ENCODE assay signal across 8 mouse cellular contexts in genomic region chr5:97055511-97056068, GRCm38 (mm10). TPM values are rescaled to one million over a fixed set of nuclear protein-coding genes. Genes with fewer than 3 reads are reported as not detected.
DNase-seq lines count a peak whose midpoint lies in the region; ATAC-seq and TF ChIP-seq lines count a peak whose summit lies in the region.

No protein-coding gene starts in this region.

- no peak overlapping the region for H3K4me3 ChIP-seq in left cerebral cortex, adult 2 months
- H3K4me3 ChIP-seq in G1E (ENCODE audit: low read depth, low read length) = no peak overlapping the region

- H3K9me3 ChIP-seq in G1E (replicated peaks) = no peaks in the 10 kb centered on the region

- H3K4me1 ChIP-seq in G1E (ENCODE audit: insufficient read depth, low read depth, low read length) = peaks cover 56% of the 10 kb centered on the region

- H3K36me3 ChIP-seq in G1E (replicated peaks) = peaks cover 85% of the 10 kb centered on the region

- H3K27ac ChIP-seq in left cerebral cortex, adult 2 months = no peak overlapping the region

- DNase-seq in cerebellum, adult 8-10 months = peak; percentile 30
- DNase-seq in left cerebral cortex, adult 2 months (ENCODE audit: extremely low spot score in 1 of 2, low spot score in 2 of 2) = peak in 1 of 2 experiments; percentile 33
- no peak for DNase-seq in left cerebral cortex, postnatal 4 days
- DNase-seq in G1E (ENCODE audit: low spot score) = peak; percentile 26
- DNase-seq in layer of hippocampus, adult 9-10 months (ENCODE audit: low spot score) = peak; percentile 69
- peak; percentile 72 for DNase-seq in retina, postnatal 1 day

- ATAC-seq in cerebellum, adult (ENCODE audit: insufficient number of reproducible peaks, low FRiP score, low TSS enrichment) = no peak
- ATAC-seq in G1E (ENCODE audit: extremely low read depth, insufficient number of reproducible peaks, low FRiP score, poor library complexity, severe bottlenecking) = no peak
- ATAC-seq in erythroblast, adult 5-6 weeks (replicated peaks; ENCODE audit: low FRiP score, poor library complexity, severe bottlenecking) = peak; percentile 66; the same call in 1 of the 2 replicates

- H3K27me3 ChIP-seq in G1E (ENCODE audit: insufficient read depth, low read length) = no peaks in the 10 kb centered on the region

- peak; percentile 89 for TF ChIP-seq CTCF in left cerebral cortex, adult 2 months (IDR thresholded peaks at IDR 0.05)
- no peak for TF ChIP-seq CTCF in G1E (IDR thresholded peaks at IDR 0.05; ENCODE audit: low read depth, low read length)

- intact Hi-C loops in left cerebral cortex, adult 2 months (cut with DNase I) = loop anchor here (2.0 to 5.0 kb wide), 2 partner anchors 201 to 788 kb away; no protein-coding TSS in a partner anchor
- intact Hi-C loops in left cerebral cortex, postnatal 4 days (cut with DNase I) = loop anchor here (10.0 kb wide), 1 partner anchor 201 kb away; no protein-coding TSS in a partner anchor

RNA-seq across cellular contexts. Expression of gene Paqr3, which starts 55.8 kb away (rescaled TPM):
- 10 to 100 TPM; 24.2 to 25.1 TPM for total RNA-seq in left cerebral cortex, adult 2 months (2021)
- 10 to 100 TPM; 40.4 to 43.8 TPM for total RNA-seq in left cerebral cortex, postnatal 4 days (2021)
- total RNA-seq in G1E (2014; fragmentation: Nextera tagmentation) (19.3 and 21.8 TPM in 2 replicates), G1E (2017) (4.1 and 4.8 TPM in 2 replicates)
- 1.8 and 2.1 TPM in 2 replicates for polyA plus RNA-seq in G1E (2012)
- total RNA-seq in erythroblast, adult 5-6 weeks (2015; ENCODE audit: low replicate concordance) = 3.7 and 5.0 TPM in 2 replicates
- total RNA-seq in erythroblast, adult 5-6 weeks (2017; ENCODE audit: low replicate concordance) = 3.6 and 5.6 TPM in 2 replicates

RNA-seq across cellular contexts. Expression of gene Bmp2k, which starts 58.1 kb away (rescaled TPM):
- total RNA-seq in left cerebral cortex, adult 2 months (2021) = 10 to 100 TPM; 11.9 to 12.4 TPM
- 10 to 100 TPM; 14.3 to 16.1 TPM for total RNA-seq in left cerebral cortex, postnatal 4 days (2021)
- 944 and 1,145 TPM in 2 replicates for total RNA-seq in G1E (2014; fragmentation: Nextera tagmentation)
- 341 and 380 TPM in 2 replicates for total RNA-seq in G1E (2017)
- 51.6 and 52.6 TPM in 2 replicates for polyA plus RNA-seq in G1E (2012)
- total RNA-seq in erythroblast, adult 5-6 weeks (2015; ENCODE audit: low replicate concordance) = 268 and 286 TPM in 2 replicates
- 270 and 271 TPM in 2 replicates for total RNA-seq in erythroblast, adult 5-6 weeks (2017; ENCODE audit: low replicate concordance)

Comparison
In these comparisons a context has a peak if more than half of its experiments do, and no peak if none do; other contexts are left out.
1. RNA of gene Bmp2k, which starts 58.1 kb away (total RNA-seq): 341 to 1,145 TPM in G1E and 268 to 286 TPM in erythroblast, adult 5-6 weeks; 14.3 to 16.1 TPM in left cerebral cortex, postnatal 4 days and 11.9 to 12.4 TPM in left cerebral cortex, adult 2 months; every median in the first group is over 10 times any median in the second.